Mouse (Mus musculus): ENCODE measurements around the gene Ttc21a.

- TF ChIP-seq CTCF (IDR thresholded peaks at IDR 0.05; ENCODE audit: low read depth, low read length): no peak
- no peak for TF ChIP-seq TAL1 (conservative IDR thresholded peaks at IDR 0.05; ENCODE audit: low read depth, low read length)
- no peak for TF ChIP-seq GATA1 (IDR thresholded peaks at IDR 0.05; ENCODE audit: borderline replicate concordance, low read length)
Observed at GRCm38 (mm10) chr9:119899446-119899845, 38.0 kb upstream of the Ttc21a start.

Measured in G1E (cell line).